Mouse (Mus musculus) hindbrain, embryonic 16.5 days (tissue): Measurements from ENCODE around the gene H2afj. TPM values are rescaled to one million over a fixed set of nuclear protein-coding genes. Genes with fewer than 3 reads are reported as not detected.

Source experiments
- ATAC-seq: fragments of 200-750 bp; cut with Nextera tagmentation; 2 replicates; pipeline ENCODE4 v1.8.0; 2017; ENCODE audit warnings: moderate TSS enrichment, moderate library complexity
- H3K27ac ChIP-seq: fragments of 300-500 bp; sonication (generic); 2 replicates; pipeline ENCODE4 v1.5.1; 2014; ENCODE audit warnings: low read depth, mild to moderate bottlenecking, control low read depth, low read length, moderate library complexity
- H3K27me3 ChIP-seq: fragments of 300-500 bp; sonication (generic); replicated peaks from 2 replicates; pipeline ENCODE4 v1.6.1; 2014; ENCODE audit warnings: low read length; ENCODE audit not compliant: control insufficient read depth, insufficient read depth
- H3K36me3 ChIP-seq: fragments of 300-500 bp; sonication (generic); 2 replicates; pipeline ENCODE4 v1.6.1; 2014; ENCODE audit warnings: mild to moderate bottlenecking, low read length, moderate library complexity, mixed read lengths; ENCODE audit not compliant: control insufficient read depth, insufficient read depth
- H3K4me1 ChIP-seq: fragments of 300-500 bp; sonication (generic); 2 replicates; pipeline ENCODE4 v1.6.1; 2014; ENCODE audit warnings: low read depth, low read length; ENCODE audit not compliant: control insufficient read depth, insufficient read depth
- H3K4me2 ChIP-seq: fragments of 300-500 bp; sonication (generic); 2 replicates; pipeline ENCODE4 v1.6.1; 2014; ENCODE audit warnings: mild to moderate bottlenecking, low read length, control low read depth, moderate library complexity
- H3K4me3 ChIP-seq: fragments of 300-500 bp; sonication (generic); 2 replicates; pipeline ENCODE4 v1.5.1; 2014; ENCODE audit warnings: mild to moderate bottlenecking, low read length, control low read depth, moderate library complexity
- H3K9ac ChIP-seq: fragments of 300-500 bp; sonication (generic); 2 replicates; pipeline ENCODE4 v1.6.1; 2014; ENCODE audit warnings: low read depth, mild to moderate bottlenecking, control low read depth, low read length, moderate library complexity
- H3K9me3 ChIP-seq: fragments of 300-500 bp; sonication (generic); 2 replicates; pipeline ENCODE4 v1.6.1; 2014; ENCODE audit warnings: mild to moderate bottlenecking, low read length, moderate library complexity; ENCODE audit not compliant: control insufficient read depth
- WGBS: fragments of 180-500 bp; shearing (Covaris S2); extraction: QIAGEN DNeasy Blood & Tissue Kit; methylation state at CpG from one replicate; pipeline ENCODE4 v1.1.7; 2014; 5-methylcytosine and 5-hydroxymethylcytosine counted together
- polyA plus RNA-seq: library from polyadenylated mRNA; unstranded; fragments of >200 nt; fragmentation: Nextera tagmentation; extraction: Ambion mirVana; gene quantifications from 2 replicates; pipeline ENCODE4 v1.2.1, GENCODE M21; 2015

The H2afj gene
- polyA plus RNA-seq, 1 experiment from 2014 or later: 104 TPM

DNA sequence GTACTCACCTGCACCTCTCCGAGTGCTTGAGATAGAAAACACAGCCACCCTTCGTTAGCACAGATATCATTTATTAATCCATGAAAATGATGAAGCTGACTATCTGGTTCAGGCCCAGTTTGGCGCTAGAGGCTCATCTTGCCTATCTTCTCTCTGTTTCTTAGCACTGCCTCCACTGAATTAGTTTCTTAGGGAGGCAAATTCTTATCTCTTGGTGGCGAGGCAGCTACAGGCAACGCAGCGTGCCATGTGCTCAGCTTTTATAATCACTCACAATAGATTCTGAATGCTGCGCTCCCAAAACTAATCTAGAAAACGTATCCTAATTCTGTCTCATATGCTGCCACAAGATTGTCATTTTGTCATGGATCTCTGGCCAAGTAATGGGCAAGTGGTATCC is 40.4 kb downstream of the H2afj start:
- no peak overlapping the region for H3K9ac ChIP-seq
- no peak overlapping the region for H3K4me2 ChIP-seq
- H3K4me1 ChIP-seq: no peaks in the 10 kb centered on the region
- no peaks in the 10 kb centered on the region for H3K36me3 ChIP-seq
- WGBS: 87% methylated on average over 8 of the region's 8 CpGs
- H3K27me3 ChIP-seq: no peaks in the 10 kb centered on the region
- H3K4me3 ChIP-seq: no peak overlapping the region
- no peak for ATAC-seq
- H3K9me3 ChIP-seq: no peaks in the 10 kb centered on the region
- no peak overlapping the region for H3K27ac ChIP-seq

- no peak overlapping the region for H3K4me2 ChIP-seq
- no peak overlapping the region for H3K9ac ChIP-seq
- no peak for ATAC-seq
- WGBS: 86% methylated on average over 5 of the region's 5 CpGs
- H3K27me3 ChIP-seq: no peaks in the 10 kb centered on the region
- H3K4me1 ChIP-seq: no peaks in the 10 kb centered on the region
- no peaks in the 10 kb centered on the region for H3K9me3 ChIP-seq
- no peak overlapping the region for H3K27ac ChIP-seq
- no peak overlapping the region for H3K4me3 ChIP-seq
- no peaks in the 10 kb centered on the region for H3K36me3 ChIP-seq
These were observed 40.9 kb downstream of the H2afj start for GRCm38 (mm10) chr6:136848971-136849370.

DNA sequence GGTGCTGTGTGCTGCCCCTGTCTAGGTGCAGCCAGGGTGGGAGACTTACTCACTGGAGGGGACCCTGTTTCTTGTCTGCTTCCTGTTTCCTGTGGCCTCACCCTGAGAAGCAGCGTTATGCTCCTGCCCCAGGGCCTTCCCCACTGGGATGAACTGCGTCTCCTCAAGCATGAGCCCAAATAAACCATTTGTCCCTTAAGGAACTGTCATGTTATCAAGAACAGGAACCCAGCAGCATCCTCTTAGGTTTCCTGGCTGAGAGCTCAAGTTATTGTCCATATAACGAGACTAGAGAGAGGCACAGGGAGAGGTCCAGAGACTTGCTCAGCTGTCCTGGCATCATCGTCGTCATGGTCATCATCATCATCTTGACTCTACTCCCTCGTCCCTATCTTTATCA is 42.2 kb downstream of the H2afj start:
- ATAC-seq: no peak

GRCm38 (mm10) chr6:136852348-136852747 is 44.3 kb downstream of the H2afj start:
- H3K4me2 ChIP-seq: no peak overlapping the region
- H3K27ac ChIP-seq: no peak overlapping the region
- H3K4me1 ChIP-seq: no peaks in the 10 kb centered on the region
- H3K9me3 ChIP-seq: no peaks in the 10 kb centered on the region
- ATAC-seq: no peak
- no peak overlapping the region for H3K9ac ChIP-seq
- no peaks in the 10 kb centered on the region for H3K27me3 ChIP-seq
- 77% methylated on average over 4 of the region's 4 CpGs for WGBS
- no peak overlapping the region for H3K4me3 ChIP-seq
- H3K36me3 ChIP-seq: no peaks in the 10 kb centered on the region

More for the DNA sequence above, 42.2 kb downstream of the H2afj start:
- Histone ChIP-seq H3K36me3 (no peaks in the 10 kb centered on the region), H3K4me2 (no peak overlapping the region), H3K9ac (no peak overlapping the region), H3K4me1 (no peaks in the 10 kb centered on the region), H3K27ac (no peak overlapping the region), H3K27me3 (no peaks in the 10 kb centered on the region), H3K4me3 (no peak overlapping the region), H3K9me3 (no peaks in the 10 kb centered on the region)
- WGBS: 80% methylated on average over 6 of the region's 6 CpGs

- no peak overlapping the region for H3K27ac ChIP-seq
These were observed 44.7 kb downstream of the H2afj start for GRCm38 (mm10) chr6:136852762-136853161.

DNA sequence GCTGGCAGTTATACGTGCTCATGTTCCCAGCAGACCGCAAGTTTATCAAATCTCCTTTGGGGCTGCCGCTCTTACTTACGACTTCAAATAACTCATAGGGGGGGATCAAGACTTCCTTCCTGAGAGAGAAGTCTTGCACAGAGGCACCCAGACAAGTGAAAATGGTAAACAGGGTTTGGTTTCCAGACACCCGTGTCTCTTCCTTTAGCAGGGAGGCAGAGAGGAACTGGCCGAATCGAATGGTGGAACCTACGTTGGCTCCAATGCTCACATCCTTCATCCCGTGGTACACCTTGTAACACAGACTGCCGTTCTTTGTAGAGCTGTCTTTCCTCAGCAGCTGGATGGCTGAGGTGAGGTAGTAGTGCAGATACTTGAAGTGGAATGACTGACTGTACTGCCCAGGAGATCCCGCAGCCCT is 46.3 kb downstream of the H2afj start:
- no peak overlapping the region for H3K4me3 ChIP-seq
- no peak for ATAC-seq
- H3K4me1 ChIP-seq: no peaks in the 10 kb centered on the region
- WGBS: 89% methylated on average over 11 of the region's 11 CpGs
- H3K9me3 ChIP-seq: no peaks in the 10 kb centered on the region
- no peak overlapping the region for H3K9ac ChIP-seq
- no peak overlapping the region for H3K4me2 ChIP-seq
- H3K36me3 ChIP-seq: no peaks in the 10 kb centered on the region
- H3K27ac ChIP-seq: no peak overlapping the region
- H3K27me3 ChIP-seq: no peaks in the 10 kb centered on the region

More at GRCm38 (mm10) chr6:136852762-136853161, 44.7 kb downstream of the H2afj start:
- whole genome bisulfite sequencing: 60% methylated on average over 3 of the region's 3 CpGs
- no peaks in the 10 kb centered on the region for H3K4me1 ChIP-seq
- no peaks in the 10 kb centered on the region for H3K36me3 ChIP-seq
- no peak overlapping the region for H3K4me3 ChIP-seq
- ATAC-seq: no peak
- no peak overlapping the region for H3K4me2 ChIP-seq
- H3K9me3 ChIP-seq: no peaks in the 10 kb centered on the region
- H3K27me3 ChIP-seq: no peaks in the 10 kb centered on the region
- H3K9ac ChIP-seq: no peak overlapping the region

GRCm38 (mm10) chr6:136855183-136855582 is 47.1 kb downstream of the H2afj start:
- Histone ChIP-seq H3K27ac (no peak overlapping the region), H3K27me3 (no peaks in the 10 kb centered on the region), H3K4me3 (no peak overlapping the region), H3K4me2 (no peak overlapping the region), H3K36me3 (no peaks in the 10 kb centered on the region), H3K4me1 (no peaks in the 10 kb centered on the region), H3K9me3 (no peaks in the 10 kb centered on the region), H3K9ac (no peak overlapping the region)
- WGBS: 84% methylated on average over 2 of the region's 2 CpGs
- no peak for ATAC-seq

- Histone ChIP-seq H3K27ac (no peak overlapping the region), H3K4me3 (no peak overlapping the region), H3K9me3 (no peaks in the 10 kb centered on the region), H3K9ac (no peak overlapping the region), H3K4me1 (no peaks in the 10 kb centered on the region), H3K36me3 (no peaks in the 10 kb centered on the region), H3K4me2 (no peak overlapping the region), H3K27me3 (no peaks in the 10 kb centered on the region)
- 74% methylated on average over 14 of the region's 14 CpGs for WGBS
- ATAC-seq: no peak
These were observed 48.1 kb downstream of the H2afj start for GRCm38 (mm10) chr6:136856071-136856636.

- no peak within 1 kb of the TSS for H3K4me2 ChIP-seq
- no peak within 1 kb of the TSS for H3K27ac ChIP-seq
- no peak within 1 kb of the TSS for H3K9ac ChIP-seq
- H3K4me1 ChIP-seq: no peaks in the 10 kb centered on the region
- ATAC-seq: no peak
- 79% methylated on average over 18 of the region's 18 CpGs for WGBS
- H3K9me3 ChIP-seq: no peaks in the 10 kb centered on the region
- H3K4me3 ChIP-seq: no peak within 1 kb of the TSS
- no peaks in the 10 kb centered on the region for H3K27me3 ChIP-seq
- H3K36me3 ChIP-seq: no peaks in the 10 kb centered on the region
These were observed 49.3 kb downstream of the H2afj start, which contains the start of gene Art4 for GRCm38 (mm10) chr6:136857186-136857872. TSS of gene Art4 (minus strand) at chr6:136857733.
